Mouse (Mus musculus) cerebellum, adult 8-10 months (tissue): Measurements from ENCODE around the gene Chst5.

Source experiments
- DNase-seq: peaks from one replicate; pipeline ENCODE4 v3.0.0; 2022

Gene Chst5

DNA sequence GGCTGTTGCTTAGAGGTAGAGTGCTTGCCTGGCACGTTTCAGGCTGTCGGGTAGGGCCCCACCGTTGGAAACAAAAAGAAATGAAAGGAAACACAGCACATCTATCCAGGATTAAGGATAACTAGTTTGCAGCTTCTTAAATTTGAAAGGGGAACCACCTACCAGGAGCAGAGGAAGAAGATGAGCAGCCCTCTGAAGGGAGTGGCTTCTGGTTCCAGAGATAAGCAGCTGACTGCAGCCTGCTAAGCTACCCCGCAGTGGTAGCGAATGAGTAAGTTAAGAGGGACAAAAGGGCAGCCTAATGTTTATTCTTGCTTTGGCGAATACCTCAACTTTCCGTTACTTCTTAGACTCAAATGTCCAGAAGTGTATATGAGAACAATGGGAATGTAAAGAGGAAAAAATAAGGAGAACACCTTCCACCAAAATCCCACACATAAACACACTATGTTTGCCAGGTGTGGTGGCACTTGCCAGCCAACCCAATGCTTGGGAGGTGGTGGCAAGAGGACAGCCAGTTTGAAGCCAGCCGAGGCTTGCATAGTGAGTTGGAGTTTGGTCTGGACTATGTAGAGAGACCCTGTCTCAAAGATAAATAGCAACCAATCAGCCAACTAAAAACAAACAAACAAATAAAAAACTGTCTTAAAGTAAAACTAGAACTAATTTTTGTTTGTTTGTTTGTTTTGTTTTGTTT lies 19.5 kb upstream of the Chst5 start:
- no peak for DNase-seq

DNA sequence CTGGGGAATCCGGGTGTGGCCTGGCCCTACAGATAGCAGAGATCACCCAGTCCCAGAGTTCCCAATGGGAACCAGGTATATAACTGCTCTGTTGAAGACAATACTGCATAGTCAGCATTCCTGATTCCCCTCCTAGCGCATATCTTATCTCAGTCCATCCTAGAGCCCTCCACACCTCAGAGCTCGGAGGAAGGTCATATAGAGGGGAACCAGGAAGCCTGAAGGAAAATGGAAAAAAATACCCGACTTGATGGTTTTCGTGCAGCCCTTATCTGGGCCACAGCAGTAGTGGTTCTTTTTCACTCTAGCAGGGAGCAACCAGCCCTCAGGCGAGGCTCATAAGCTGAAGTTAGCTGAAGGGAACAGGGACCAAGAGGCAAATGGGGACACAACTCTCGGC lies 14.7 kb upstream of the Chst5 start:
- no peak for DNase-seq

DNA sequence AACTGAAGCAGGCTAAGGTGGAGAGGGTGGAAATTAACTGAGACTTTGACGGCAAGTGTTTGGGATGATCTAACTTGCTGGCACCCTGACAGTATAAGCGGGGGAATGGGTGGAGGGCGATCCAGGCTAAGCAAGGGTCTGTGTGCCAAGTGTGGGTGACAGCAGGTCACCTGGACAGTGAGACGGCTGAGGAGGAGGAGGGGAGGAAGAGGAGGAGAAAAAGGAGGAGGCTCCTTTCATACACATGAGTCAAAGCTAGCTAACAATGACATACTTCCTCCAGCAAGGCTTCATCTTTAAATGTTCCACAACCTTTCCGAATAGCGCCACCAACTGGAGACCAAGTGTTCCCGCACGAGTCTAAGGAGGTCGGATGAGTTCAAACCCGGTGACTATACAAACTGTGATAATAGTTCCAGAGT lies 13.1 kb upstream of the Chst5 start:
- peak; percentile 79 for DNase-seq

DNA sequence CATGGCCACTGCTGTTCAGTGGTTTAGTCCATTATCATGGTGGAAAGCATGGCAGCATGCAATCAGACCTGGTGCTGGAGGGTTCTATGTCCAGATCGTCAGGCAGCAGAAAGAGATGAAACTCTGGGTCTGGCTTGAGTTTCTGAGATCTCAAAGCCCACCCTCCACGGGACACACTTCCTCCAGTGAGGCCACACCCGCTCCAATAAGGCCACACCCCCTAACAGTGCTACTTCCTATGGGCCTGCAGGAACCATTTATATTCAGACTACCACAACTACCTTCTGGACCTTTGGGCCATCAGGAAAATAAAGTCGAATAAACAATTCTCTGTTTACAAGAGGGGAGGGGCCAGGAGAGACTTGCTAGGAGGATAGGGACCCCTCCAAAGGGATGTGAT lies 10.7 kb upstream of the Chst5 start:
- no peak for DNase-seq

DNA sequence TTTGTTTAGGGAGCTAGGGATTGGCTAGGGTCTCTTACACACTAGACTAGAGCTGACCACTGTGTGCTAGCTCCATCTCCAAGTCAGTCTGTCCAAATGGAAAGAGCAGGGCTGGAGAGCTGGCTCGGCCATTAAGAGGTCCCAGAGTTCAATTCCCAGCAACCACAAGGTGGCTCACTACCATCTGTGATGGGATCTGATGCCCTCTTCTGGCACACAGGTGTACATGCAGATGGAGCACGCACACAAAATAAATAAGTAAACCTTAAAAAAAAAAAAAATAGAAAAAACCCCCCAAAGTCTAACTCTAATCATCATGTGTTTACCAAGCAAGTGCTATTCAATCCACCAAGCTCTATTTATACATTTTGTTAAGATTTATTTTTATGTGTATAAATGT lies 9.4 kb upstream of the Chst5 start:
- no peak for DNase-seq

DNA sequence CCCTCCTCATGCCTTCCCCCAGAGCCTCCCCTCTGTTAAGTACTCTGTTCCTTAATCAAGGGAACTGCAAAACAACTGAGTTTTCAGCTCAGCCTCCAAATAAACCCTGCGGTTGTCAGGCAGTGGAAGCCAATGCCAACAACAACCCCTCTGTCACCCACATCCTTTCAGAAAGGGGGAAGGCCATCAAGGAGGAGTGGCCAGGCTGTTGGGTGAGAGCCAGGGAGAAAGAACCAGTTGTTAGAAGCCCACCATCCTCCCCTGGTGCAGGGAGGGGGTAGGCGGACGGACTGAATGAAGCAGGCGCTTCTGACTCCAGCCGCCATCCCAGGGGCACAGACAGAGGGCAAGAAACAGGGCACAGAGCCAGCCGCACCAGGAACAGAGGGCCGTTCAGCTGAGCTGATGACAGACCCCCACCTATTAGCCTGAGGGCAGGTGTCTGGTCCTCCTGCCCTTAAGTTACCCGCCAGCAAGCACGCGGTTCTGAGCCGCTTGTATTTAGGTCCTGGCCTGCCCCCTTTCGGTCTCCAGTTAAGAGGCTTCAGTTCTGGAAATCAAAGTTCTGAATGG lies 2.7 kb upstream of the Chst5 start:
- no peak for DNase-seq

DNA sequence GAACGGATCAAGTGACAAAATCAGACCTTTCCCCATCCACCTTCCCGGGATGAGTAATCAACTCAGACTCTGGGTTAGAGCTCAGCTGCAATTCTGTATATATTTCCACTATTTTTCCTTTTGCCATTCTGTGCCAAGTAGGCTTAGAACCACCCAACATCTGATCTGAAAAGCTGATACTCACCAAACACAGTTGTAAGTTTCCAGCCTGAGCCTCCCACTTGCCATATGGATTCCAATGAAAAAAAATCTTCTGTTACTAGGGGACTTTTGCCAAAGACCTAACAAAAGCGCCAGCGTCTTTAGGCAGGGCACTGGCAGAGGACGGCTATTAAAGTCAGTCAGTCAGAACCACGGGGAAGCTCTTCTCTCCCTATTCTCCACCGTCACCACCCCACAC lies 1.3 kb upstream of the Chst5 start:
- no peak for DNase-seq

DNA sequence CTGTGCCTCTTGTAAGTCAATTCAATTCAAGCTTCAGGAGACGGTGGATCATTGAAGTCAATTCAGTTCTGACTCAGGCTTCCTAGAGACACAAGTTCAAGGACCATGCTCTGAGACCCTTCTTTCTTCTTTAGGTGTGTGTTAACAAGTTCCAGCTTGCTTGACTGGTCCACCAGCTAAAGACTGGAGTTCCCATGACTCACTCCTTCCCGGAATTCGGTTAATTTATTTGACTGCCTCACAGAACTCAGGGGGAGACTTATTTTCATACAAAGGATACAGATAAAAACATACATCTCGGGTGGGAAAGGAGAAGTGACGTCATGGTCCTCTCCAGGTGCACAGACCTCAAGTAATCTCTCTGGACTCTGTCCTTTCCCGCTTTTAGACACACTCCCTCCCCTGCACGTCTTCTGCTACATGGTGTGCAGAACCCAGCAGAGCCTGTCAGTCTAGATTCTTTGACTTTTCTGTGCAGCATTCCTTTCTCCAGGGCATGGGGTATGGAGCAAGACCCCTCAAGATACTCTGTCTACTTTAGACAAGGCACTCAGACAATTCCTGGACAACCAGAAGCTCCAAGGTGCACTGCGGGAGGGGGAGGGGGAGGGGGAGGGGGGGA lies 4.6 kb downstream of the Chst5 start:
- no peak for DNase-seq

DNA sequence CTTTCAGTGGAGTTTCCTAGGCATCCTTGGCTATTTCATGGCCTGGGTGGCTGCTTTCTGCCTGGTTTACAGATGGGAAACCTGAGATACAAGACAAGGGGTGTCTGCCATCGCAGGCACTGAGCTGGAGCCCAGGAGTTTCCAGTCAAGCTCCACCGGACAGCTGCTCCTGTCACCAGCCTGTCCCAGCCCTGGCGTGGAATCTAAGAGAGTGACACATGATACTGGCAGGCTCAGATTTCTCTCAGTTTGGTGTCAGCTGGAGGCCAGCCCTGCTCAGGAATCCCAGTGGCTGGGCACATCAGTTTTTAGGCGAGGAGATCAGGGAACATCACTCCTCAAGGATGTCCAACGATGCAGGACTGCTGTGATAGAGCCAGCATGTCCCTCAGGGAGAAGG lies 8.2 kb downstream of the Chst5 start:
- no peak for DNase-seq

DNA sequence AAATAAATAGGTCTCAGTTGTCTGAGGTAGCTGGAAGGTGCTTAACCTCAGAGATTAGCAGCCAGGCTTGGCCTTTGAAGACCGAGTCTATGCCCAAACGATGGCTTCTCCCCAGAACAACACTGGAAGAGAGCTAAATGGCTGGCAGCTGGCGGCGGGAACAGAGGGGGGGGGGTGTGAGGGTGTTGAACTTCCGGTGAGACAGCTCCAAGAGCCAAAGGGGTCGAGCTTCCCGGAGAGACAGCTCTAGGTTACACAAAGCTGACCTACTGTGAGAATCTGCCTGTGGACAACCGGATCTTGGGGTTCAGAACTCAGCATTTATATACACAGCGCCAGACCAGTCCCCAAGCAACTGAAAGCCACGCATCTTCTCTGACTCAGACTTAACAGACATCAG lies 11.7 kb downstream of the Chst5 start:
- DNase-seq, result no peak

DNA sequence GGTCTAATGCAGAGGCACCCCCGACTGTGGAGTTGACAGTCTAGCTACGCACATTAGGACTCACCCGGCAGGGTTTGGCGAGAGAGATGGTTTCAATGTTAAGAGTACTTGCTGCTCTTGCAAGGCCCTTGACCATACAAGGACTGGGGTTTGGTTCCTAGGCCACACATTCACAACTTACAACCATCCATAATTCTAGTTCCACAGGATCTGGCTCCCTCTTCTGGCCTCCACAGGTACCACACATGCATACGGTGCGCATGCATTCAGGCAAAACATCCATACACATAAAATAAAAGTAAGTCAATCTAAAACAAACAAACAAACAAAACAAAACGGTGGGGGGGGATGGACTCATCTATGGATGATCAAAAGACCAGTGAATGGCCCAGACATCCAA lies 15.3 kb downstream of the Chst5 start:
- no peak for DNase-seq

DNA sequence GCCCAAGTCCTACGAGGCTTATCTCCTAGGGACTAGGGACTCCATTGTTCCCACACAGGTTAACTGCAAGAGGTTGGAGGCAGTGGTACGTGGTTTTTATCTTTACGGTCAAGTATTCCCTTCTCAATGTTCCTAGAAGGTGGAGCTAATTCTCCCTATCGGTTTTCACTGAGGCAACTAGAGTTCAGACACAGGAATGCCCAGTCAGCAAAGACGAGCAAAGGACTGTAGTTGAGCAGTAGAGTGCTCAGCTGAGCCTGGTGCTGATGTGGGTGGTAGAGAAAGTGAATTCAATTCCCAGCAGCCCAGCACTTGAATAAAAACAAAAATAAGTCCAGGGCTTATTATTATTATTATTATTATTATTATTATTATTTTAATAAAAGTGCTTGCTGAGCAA lies 17.6 kb downstream of the Chst5 start:
- no peak for DNase-seq

DNA sequence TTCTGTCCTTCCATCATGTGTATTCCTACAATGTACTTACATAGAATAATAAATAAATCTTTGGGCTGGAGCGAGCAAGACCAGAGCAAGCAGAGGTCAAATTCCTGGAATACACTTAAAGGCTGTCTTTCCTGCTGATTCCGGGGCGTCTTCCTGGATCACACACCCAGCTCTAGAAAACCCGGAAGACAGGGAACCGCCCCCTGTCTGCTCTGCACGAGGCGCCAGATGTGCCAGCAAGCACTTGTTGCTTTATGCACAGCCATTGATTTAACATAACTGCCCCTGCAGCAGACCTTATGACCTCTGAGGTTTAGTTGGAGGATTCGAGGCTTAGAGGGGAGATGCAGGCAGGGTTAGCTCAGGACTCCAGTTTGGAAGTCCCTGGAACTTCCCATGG lies 18.3 kb downstream of the Chst5 start:
- DNase-seq, result no peak

DNA sequence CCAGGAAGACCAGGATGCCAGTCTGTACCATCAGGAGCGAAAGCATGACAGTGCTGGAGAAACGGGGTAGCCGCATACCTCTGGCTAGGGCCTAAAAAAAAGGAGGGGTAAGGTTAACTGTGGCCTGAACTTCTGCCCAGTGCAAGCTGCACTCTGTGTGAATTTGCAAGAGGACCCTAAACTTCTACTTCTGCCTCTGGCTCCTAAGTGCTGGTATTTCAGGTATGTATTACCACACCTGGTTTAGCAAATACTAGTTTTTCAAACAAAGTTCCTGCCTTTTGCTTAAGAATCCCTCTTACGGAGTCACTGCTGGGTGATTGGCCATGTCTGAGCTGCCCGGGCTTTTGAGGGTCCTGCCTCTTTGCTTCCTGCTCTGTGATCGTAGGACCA lies 19.3 kb downstream of the Chst5 start:
- DNase-seq, result no peak

DNA sequence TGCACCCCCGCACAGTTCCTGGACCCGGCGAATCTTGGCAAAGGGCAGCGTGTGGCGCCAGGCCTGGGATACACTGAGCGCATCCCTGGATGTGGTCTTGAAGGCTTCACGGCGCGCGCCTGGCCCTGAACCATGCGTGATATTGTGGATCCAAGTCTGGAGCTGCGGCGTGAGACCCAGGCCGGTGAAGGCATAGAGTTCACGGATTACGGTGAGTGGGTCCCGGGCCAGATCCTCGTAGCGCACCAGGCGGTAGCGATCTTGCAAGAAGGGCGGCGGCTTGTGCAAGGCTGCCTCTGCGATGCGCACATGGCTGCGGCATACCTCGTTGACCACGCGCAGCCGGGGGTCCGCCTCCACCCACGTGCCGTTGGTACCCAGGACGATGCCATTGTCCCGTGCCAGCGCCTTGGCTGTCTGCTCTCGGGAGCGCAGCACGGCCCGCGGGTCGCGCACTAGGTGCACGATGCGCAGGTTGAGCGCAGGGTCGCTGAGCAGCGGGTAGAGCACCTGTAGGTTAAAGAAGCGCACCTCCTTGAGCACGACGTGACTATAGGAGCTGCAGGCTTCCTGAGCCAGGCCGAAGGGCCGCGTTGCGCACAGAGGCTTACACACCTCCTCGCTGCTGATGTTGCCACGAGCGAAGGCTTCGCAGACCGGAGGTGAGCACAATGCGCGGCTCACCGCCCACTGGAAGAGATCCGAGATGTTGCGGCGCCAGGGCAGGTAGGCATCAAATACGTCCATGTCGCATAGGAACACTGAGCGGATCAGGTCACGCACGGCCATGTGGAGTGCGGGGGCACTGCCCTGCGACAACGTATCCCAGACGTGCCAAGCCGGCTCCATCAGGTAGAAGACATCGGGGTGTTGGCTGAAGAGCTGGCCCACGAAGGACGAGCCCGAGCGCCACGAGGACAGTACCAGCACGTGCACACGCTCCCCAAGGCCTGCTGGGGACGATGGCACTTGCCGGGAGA lies 20.0 kb downstream of the Chst5 start:
- DNase-seq, result peak; percentile 55

DNA sequence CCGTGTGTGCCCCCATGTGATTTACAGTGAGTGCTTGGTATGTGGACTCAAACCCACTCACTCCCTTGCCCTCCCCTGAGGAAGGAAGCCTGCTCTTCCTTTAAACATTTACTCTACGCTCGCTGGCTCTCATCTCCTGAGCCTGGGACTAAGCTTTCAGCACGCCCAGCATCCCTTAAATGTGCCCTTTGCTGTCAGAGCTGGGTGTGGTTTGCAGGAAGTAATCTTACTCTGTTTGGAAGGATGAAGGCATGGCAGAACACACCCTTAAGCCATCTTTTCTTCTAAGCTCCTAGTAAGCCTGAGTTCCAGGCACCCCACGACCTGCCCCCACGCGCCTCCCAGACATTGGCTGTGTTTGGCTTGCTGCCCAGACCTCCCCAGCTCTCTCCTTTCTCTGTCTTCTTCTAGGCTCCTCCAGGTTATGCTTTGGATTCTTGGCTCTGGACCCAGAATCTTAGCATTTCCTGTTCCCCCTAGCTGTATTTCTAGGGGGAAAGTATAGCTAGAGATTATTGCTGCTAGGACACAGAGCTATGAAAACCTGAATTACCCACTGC lies 22.1 kb downstream of the Chst5 start:
- no peak for DNase-seq

DNA sequence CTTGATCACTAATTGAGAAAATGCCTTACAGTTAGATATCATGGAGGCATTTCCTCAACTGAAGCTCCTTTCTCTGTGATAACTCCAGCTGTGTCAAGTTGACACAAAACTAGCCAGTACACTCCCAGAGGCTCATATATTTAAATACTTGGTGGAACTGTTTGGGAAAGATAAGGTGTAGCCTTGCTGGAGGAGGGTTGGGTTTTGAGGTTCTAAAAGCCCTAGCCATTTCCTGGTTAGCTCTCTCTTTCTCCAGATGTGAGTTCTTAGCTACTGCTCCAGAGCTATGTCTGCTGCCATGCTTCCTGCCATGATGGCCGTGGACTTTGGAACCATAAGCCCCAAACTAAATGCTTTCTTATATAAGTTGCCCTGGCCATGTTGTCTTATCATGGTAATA lies 22.8 kb downstream of the Chst5 start:
- DNase-seq, result no peak

DNA sequence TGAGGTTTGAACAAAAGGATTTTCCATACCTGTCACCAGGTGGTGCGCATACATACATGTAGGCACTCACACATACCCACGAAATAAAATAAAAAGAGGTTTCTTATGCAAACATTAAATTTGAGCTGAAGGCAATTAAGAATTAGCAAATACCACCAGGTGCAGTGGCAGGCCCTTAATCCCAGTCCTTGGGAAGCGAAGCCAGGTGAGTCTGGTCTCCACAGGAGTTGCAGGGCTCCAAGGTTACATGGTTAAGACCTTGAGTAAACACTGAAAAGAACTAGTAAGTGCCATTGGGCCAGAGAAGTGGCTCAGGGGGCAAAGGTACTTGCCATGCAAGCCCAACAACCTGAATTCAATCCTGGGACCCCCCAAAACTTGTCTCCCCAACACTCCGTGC lies 26.6 kb downstream of the Chst5 start:
- DNase-seq, result no peak

DNA sequence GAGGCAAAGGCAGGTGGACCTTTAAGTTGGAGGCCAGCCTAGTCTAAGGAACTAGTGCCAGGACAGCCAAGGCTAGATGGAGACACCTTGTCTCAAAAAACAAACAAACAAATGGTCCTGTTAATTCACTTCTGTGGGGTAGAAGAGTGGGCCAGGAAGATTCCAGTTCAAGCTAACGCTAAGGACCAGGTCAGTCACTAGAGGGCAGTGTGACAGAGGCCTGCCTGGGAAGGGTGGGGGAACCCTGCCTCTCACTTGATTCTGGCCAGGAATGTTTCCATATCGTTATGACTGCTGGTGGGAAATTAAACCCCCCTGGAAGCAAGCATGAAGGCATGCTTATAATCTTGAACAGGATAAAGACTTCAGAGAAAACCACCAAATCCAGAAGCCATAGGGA lies 28.7 kb downstream of the Chst5 start:
- peak; percentile 58 for DNase-seq

DNA sequence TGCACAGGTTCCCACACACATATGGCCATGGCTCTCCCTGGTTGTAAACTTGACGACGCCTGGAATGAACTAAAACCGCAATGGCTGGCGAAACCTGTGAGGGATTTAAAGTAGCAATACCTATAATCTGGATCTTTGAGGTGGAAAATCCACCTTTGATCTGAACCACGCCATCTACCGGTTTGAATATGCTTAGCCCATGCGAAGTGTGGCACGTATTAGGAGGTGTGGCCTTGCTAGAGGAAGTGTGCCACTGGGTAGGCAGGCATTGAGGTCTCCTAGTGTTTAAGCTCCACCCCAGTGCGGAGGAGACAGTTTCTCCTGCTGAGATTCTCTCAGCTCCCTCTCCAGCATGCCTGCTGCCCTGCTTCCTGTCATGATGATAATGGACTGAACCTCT lies 32.5 kb downstream of the Chst5 start:
- no peak for DNase-seq

DNA sequence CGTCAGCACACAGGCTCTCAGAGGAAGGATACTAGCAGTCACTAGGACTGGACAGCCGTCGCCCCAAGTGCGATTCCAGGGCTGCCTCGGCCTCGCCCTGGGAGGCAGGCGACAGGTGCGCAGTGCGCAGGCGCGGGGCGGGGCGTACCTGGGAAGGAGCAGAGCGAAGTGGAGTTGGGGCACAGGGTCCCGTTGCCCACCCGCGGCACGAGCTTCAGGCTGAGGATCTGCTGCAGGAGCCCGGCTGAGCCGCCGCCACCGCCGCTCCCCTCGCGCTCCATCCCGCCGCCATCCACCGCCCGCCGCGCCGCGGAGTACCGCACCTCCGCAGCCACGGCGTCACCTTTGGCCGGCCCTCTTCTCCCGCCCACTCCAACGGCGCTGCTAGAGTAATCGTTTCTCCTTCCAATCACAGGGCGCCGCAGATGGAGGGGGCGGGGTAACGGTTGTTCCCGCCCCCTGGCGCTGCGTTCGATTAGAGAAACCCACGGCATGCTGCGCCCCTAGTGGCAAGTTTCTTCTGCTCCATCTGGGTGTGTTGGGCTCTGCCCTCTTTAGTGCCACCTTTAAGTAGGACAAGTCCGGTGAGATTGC lies 33.8 kb downstream of the Chst5 start, which contains the start of gene Tmem170:
Tmem170 (minus strand) TSS at position 396 of the 594 bp plus-strand sequence.
- DNase-seq, result peak; percentile 99

DNA sequence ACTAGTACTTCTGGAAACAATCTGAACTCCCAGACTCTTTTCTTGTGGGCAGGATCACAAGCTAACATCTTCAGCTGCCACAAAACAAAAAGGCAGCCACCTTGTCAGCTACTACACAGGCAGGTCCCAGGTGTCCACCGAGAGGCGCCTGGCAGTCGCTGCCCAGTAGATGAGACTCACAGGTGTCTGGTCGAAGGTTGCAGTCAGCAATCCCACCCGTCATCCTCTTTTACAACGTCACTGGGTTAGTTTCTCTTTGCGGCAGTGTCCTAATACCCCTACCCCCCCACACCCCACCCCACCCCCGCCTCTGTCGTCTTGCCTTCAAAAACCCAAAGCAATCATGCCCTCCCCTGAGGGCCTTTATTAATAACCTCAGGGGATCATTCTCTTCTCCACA lies 34.5 kb downstream of the Chst5 start:
- no peak for DNase-seq

DNA sequence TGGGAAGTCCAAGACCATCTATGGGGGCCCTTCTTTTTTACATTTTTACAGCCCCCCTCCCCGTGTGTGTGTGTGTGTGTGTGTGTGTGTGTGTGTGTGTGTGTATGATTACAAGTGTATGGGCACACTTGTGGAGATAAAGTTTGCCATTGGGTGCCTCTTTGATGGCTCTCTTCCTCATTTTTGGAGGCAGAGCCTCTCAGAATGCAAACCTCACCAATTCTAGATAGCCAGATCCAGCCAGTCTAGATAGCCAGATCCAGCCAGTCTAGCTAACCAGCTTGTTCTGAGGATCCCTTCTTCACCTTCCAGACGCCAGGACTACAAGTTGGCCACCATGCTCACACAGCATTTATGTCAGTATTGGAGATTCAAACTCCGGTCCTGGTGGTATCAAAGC lies 39.0 kb downstream of the Chst5 start:
- DNase-seq, result no peak
